Mouse (Mus musculus) heart, postnatal 10 days (tissue): ENCODE results near the gene Pde4a. TPM values are rescaled to one million over a fixed set of nuclear protein-coding genes. Genes with fewer than 3 reads are reported as not detected.

Source experiments
- total RNA-seq, 2 experiments: library from RNA; stranded (reverse); gene quantifications; 2 replicates each; pipeline ENCODE4 v1.2.3; 2021

The Pde4a gene
- total RNA-seq, 2 experiments from 2014 or later = 21.3 to 28.2 TPM

Other genes with a start within 250 kb of the Pde4a start
- 10 to 100 TPM; 28.9 to 30.6 TPM for gene Dnmt1, start 205.8 kb upstream of the Pde4a start, total RNA-seq
- gene S1pr2, start 188.9 kb upstream of the Pde4a start, total RNA-seq = 10 to 100 TPM; 10.2 to 11.0 TPM
- gene Mrpl4, start 163.0 kb upstream of the Pde4a start, total RNA-seq = 100 to 1,000 TPM; 103 to 104 TPM
- gene Icam1, start 149.7 kb upstream of the Pde4a start, total RNA-seq = 1 to 10 TPM; 8.9 to 9.5 TPM
- under 1 TPM; 0.53 to 0.79 TPM for gene Icam4, start 136.3 kb upstream of the Pde4a start, total RNA-seq
- under 1 TPM; 0.10 to 0.12 TPM for gene Icam5, start 133.6 kb upstream of the Pde4a start, total RNA-seq
- not detected for gene Zglp1, start 98.6 kb upstream of the Pde4a start, total RNA-seq
- under 1 TPM; 0.31 to 0.32 TPM for gene Gm49373, start 92.6 kb upstream of the Pde4a start, total RNA-seq
- 10 to 100 TPM; 29.3 to 31.7 TPM for gene Fdx1l, start 92.1 kb upstream of the Pde4a start, total RNA-seq
- gene Gm38431, start 73.7 kb upstream of the Pde4a start, total RNA-seq = under 1 TPM; 0.64 to 0.77 TPM
- gene Raver1, start 73.7 kb upstream of the Pde4a start, total RNA-seq = 10 to 100 TPM; 38.6 to 39.4 TPM
- 1 to 10 TPM; 8.9 to 9.5 TPM for gene Tyk2, start 34.5 kb upstream of the Pde4a start, total RNA-seq
- gene Cdc37, start 15.7 kb upstream of the Pde4a start, total RNA-seq = 100 to 1,000 TPM; 167 to 169 TPM
- 10 to 100 TPM; 38.5 to 39.5 TPM for gene Keap1, start 73.6 kb downstream of the Pde4a start, total RNA-seq
- gene S1pr5, start 82.7 kb downstream of the Pde4a start, total RNA-seq = under 1 TPM; 0.41 to 0.50 TPM
- 10 to 100 TPM; 67.6 to 69.6 TPM for gene Atg4d, start 99.6 kb downstream of the Pde4a start, total RNA-seq
- 10 to 100 TPM; 18.9 to 19.7 TPM for gene Kri1, start 122.3 kb downstream of the Pde4a start, total RNA-seq
- gene Cdkn2d, start 125.7 kb downstream of the Pde4a start, total RNA-seq = 10 to 100 TPM; 24.5 to 25.3 TPM
- gene Ap1m2, start 146.6 kb downstream of the Pde4a start, total RNA-seq = not detected
- gene Slc44a2, start 155.0 kb downstream of the Pde4a start, total RNA-seq = 10 to 100 TPM; 86.7 to 95.4 TPM
- gene Ilf3, start 202.2 kb downstream of the Pde4a start, total RNA-seq = 10 to 100 TPM; 41.3 to 51.0 TPM
- 10 to 100 TPM; 10.6 to 11.5 TPM for gene Qtrt1, start 246.1 kb downstream of the Pde4a start, total RNA-seq